Mouse (Mus musculus) CD8-positive naive resting alpha-beta T cell, adult 57 days (primary cell): ENCODE results near the gene Rbbp9. TPM values are rescaled to one million over a fixed set of nuclear protein-coding genes. Genes with fewer than 3 reads are reported as not detected.

ENCODE experiments used
- total RNA-seq: library from RNA; stranded (reverse); gene quantifications from one replicate; pipeline ENCODE4 v1.2.4, GENCODE M21; 2023

The Rbbp9 gene
- 3.3 TPM for total RNA-seq

DNA sequence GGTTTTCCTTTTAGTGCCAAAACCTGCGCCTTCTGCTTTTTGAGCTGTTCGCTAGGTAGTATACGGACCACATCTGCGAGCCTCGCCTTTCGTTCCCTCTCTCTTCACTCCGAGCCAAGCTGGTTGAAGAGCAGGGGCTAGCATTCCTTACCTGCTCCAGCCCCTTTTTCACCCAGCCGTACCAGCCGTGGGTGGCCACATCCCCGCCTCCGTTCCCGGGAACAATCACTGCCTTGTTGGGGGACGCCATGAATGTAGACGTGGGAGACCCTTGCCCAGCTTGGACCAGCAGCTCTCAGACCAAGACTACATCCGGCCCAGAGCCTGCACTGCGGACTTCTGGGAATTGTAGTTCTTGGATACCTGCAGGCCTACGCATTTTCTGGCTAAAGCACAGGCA is at the start of gene Rbbp9:
Rbbp9 (minus strand) TSS at position 341 of the 400 bp plus-strand sequence.

DNA sequence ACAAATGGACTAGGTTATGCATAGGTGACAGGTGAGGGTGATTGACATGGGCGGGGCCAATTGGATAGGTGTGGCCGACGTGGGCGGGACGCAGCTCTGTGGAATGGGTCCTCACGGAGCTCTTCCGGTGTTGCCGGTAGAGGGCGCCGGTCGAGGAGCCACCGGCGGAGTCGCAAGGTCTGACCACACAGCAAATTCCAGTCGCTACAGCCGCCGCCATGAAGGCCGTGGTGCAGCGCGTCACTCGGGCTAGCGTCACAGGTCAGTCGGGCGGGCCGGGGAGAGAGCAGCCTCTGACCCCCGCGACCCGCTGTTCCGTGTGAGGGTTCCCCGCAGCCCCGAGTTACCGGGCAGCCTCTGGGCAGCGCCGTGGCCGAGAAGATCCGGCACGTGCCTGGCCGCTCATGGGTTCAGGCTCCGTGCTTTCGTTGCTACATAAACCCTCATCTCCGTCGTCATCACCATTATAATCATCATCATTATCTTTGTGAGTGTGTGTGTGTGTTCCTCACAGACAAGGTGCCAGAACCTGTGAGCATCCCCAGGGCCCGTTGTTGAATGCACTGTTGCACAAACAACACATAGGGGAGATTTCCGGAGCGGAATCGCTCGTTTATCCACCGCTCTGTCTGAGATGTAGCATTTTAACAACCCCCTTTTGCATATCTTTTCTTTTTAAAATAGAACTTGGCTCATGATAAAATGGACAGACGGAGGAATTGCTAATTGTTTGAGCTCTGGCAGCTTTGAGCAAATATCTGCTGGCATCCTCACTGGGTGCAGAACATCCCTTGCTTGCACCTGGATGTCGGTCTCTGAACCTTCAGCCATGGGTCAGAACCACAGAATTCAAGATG is 49.4 kb upstream of the Rbbp9 start, which contains the start of gene Dtd1:
Dtd1 (plus strand) TSS at position 67 of the 857 bp plus-strand sequence.

DNA sequence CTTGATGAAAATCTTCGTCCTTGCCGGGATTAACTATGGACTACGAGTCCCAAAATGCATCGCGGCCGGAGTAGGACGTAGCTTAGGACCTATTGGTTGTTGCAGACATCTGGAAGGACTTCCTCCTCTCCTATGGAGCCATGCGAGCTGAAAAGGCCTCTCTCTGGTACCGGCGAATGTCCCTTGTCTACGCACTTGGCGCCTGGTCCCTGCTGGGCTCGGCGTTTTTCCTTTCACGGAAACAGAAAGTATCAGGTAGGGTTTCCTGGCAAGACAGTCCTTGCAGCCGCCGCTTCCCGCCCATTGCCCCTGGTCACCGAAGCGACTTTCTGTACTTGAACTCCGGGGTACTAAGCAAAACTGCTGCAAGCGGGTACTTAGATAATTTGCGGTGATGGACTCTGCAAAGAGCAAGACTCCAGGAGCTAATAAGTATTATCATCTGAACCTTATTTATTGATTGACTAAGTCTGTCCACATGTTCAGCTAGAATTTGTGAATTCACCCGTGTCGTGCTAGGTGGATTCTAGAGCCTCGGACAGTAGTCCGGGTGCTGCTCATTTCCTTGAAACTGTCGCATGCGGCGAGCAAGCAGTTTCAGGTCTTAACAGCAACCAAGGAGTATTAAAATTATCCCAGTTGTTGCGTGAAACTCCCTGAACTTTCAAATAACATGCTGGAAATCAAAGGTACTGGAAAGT is 43.4 kb upstream of the Rbbp9 start, which contains the start of gene Smim26:
Smim26 (plus strand) TSS at position 104 of the 701 bp plus-strand sequence.

DNA sequence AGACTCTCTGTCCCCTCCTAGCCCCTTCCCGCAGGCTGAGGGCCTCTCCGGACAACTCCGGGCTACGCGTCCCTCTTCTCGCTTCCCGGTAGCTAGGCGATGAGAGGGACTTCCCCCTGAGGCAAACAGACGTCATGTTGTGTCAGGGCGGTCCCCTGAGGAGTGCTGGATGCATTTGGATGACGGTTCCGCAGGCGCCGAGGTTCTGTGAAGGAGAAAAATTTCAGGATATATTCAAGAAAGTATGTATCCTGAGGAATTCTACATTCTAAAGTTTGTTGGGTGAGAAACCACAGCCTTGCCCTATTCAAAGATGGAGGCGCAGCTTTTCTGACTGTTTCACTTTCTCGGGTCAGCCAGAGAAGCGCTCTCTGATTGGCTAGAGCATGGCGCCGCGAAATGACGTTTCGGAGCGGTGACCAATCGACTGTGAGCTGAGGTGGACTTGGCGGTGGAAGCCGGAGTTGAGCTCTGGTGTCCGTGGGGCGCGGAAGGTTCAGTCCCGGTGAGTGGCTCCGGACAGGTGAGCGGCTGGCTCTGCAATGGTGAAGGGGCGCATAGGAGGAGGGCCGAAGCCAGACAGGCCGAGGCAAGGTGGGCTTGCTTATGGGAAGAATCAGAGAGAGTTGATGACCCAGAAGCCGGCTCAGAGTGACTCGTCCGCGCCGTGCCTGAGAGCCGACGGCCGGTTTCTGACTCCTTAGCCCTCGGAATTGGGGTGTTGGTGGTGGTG is 5.3 kb upstream of the Rbbp9 start, which contains the start of gene Sec23b:
Sec23b (plus strand) TSS at position 410 of the 733 bp plus-strand sequence.

DNA sequence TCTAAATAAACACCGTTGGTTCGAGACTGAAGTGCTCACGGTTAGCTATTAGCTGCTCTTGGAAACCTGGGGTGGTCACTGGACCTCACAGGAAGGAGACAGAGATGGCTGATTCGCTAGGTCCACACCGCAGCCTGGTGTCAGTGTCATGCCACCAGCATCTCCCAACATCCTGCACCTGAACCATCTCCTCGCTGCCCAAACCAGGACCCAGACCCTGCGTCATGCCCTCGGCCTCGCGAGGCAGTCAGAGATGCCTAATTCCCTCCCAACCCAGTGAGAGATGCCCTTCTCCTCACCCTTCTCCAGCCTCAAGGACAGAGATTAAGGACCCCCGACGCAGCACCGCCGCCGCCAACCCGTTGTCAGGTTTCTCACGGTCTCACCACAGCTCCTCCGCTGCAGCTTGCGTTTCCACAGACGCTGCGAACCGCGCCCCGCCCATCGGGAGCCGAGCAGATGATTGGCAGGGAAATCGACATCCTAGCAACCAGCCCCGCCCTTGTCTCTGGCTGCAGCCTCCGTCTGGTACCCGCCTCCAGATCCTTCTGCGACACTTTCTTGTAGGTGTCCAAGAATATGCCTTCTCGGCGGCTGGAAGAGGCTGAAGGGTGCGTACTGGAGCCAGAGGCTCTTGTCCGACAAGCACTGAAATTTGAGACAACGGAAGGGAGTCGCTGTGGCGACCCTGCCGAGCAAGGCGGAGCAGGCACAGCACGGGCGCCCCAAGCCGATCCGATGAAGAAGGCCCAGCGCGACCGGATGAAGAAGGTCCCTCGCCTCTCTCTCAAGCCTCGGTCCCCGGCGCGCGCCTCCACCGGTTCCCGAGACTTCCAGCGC is 23.5 kb downstream of the Rbbp9 start, which contains the start of the genes Dzank1 and Polr3f:
Dzank1 (minus strand) TSS at position 434 of the 840 bp plus-strand sequence.
Polr3f (plus strand) TSS at position 738 of the 840 bp plus-strand sequence.

Other genes with a start within 250 kb of the Rbbp9 start
- not detected for gene Ovol2, start 218.7 kb downstream of the Rbbp9 start, total RNA-seq
- 31.8 TPM for gene Kat14, start 181.9 kb downstream of the Rbbp9 start, total RNA-seq
- not detected for gene Pet117, start 181.9 kb downstream of the Rbbp9 start, total RNA-seq
- gene Dzank1, start 23.5 kb downstream of the Rbbp9 start, total RNA-seq = not detected
- 36.2 TPM for gene Polr3f, start 23.2 kb downstream of the Rbbp9 start, total RNA-seq
- 61.2 TPM for gene Sec23b, start 5.4 kb upstream of the Rbbp9 start, total RNA-seq
- gene Smim26, start 43.2 kb upstream of the Rbbp9 start, total RNA-seq = 16.4 TPM
- gene Dtd1, start 49.0 kb upstream of the Rbbp9 start, total RNA-seq = 28.9 TPM